10 mouse cellular contexts compared by ENCODE assay signal in the genomic region with DNA sequence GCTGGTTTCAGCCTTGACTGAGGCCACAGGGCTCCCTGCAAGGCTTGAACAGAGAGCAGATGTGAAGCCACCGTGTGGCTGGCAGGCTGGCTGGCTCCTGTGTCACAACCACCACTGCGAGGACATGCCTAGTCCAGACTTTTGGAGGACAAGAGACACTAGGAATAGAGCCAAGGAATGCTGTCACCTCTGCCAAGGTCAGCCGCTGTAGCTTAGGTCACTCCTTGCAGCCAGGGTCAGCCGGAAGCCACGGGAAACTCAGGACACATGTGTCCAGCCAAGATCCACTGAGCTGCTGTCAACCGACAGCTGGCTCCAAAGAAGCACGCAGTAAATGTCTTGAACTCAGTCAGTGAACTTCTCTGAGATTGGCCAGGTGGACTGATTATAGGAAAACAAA.
A peak's percentile ranks its signal among the peaks of the same experiment; 100 is the strongest.
DNase-seq lines count a peak whose midpoint lies in the region; ATAC-seq and TF ChIP-seq lines count a peak whose summit lies in the region.
"Had no signal": no experiment of that assay in that cellular context is flagged by ENCODE, and none has a peak within 500 bp of the region (broad histone marks: within the 10 kb centered on the region; RNA-seq: fewer than 3 reads in every experiment).

No protein-coding gene starts in this region.

- ATAC-seq in lung, postnatal 0 days = peak; percentile 67
- no peak for ATAC-seq in hindbrain, embryonic 11.5 days (ENCODE audit: low FRiP score)

- no peaks in the 10 kb centered on the region for H3K36me3 ChIP-seq in lung, postnatal 0 days (ENCODE audit: insufficient read depth, low read length)
- H3K36me3 ChIP-seq in hindbrain, embryonic 11.5 days (ENCODE audit: control insufficient read depth, insufficient read depth, low read length) = no peaks in the 10 kb centered on the region

- peak; percentile 30 for DNase-seq in embryo, embryonic 10 days (ENCODE audit: low spot score)
- DNase-seq in embryo, embryonic 11 days = no peak
- peak; percentile 32 for DNase-seq in gastrocnemius, postnatal 14 days
- DNase-seq in kidney, adult 18-20 months = peak; percentile 78
- peak; percentile 63 for DNase-seq in lung, postnatal 0 days (ENCODE audit: low spot score)
- DNase-seq in hindbrain, embryonic 11.5 days (ENCODE audit: low spot score) = no peak
- no peak for DNase-seq in right cerebral cortex, postnatal 10 days (ENCODE audit: low spot score in 2 of 2)
- no peak for DNase-seq in right cerebral cortex, adult 18-20 months
- DNase-seq: spleen, adult 18-20 months had no signal

- 36% methylated on average over 7 of the region's 7 CpGs for WGBS in lung, postnatal 0 days
- WGBS in hindbrain, embryonic 11.5 days = 65% methylated on average over 7 of the region's 7 CpGs

- no peak overlapping the region for H3K4me2 ChIP-seq in lung, postnatal 0 days (replicated peaks; ENCODE audit: low read depth, low read length)
- no peak overlapping the region for H3K4me2 ChIP-seq in hindbrain, embryonic 11.5 days (replicated peaks; ENCODE audit: low read depth, low read length)

- H3K9ac ChIP-seq in lung, postnatal 0 days (replicated peaks; ENCODE audit: low read depth) = no peak overlapping the region
- no peak overlapping the region for H3K9ac ChIP-seq in hindbrain, embryonic 11.5 days (ENCODE audit: low read depth, low read length)

- H3K4me3 ChIP-seq in lung, postnatal 0 days (ENCODE audit: low read depth, low read length) = no peak overlapping the region
- no peak overlapping the region for H3K4me3 ChIP-seq in hindbrain, embryonic 11.5 days (ENCODE audit: low read depth, low read length)
- H3K4me3 ChIP-seq: left cerebral cortex, adult 2 months had no signal

- no peaks in the 10 kb centered on the region for H3K9me3 ChIP-seq in lung, postnatal 0 days (ENCODE audit: low read length)
- no peaks in the 10 kb centered on the region for H3K9me3 ChIP-seq in hindbrain, embryonic 11.5 days (ENCODE audit: control insufficient read depth, low read length)

- no peak overlapping the region for H3K27ac ChIP-seq in lung, postnatal 0 days (ENCODE audit: low read length)
- H3K27ac ChIP-seq in hindbrain, embryonic 11.5 days (ENCODE audit: low read depth, low read length) = no peak overlapping the region
- H3K27ac ChIP-seq: left cerebral cortex, adult 2 months had no signal

- no peaks in the 10 kb centered on the region for H3K4me1 ChIP-seq in lung, postnatal 0 days (ENCODE audit: insufficient read depth, low read depth, low read length)
- no peaks in the 10 kb centered on the region for H3K4me1 ChIP-seq in hindbrain, embryonic 11.5 days (replicated peaks; ENCODE audit: control insufficient read depth, insufficient read depth, low read length)

- TF ChIP-seq EP300 in lung, postnatal 0 days (IDR thresholded peaks at IDR 0.05) = no peak

- TF ChIP-seq CTCF in lung, postnatal 0 days (IDR thresholded peaks at IDR 0.05) = no peak

- intact Hi-C loops in gastrocnemius, postnatal 14 days (cut with DNase I; ENCODE audit: low total_unique reads) = loop anchor here (5.0 to 10.0 kb wide), 2 partner anchors 111 to 287 kb away; no protein-coding TSS in a partner anchor

- 0 out of 2 replicates have a peak, but pooled peaks cover 3% of the 10 kb centered on the region for H3K27me3 ChIP-seq in lung, postnatal 0 days (replicated peaks; ENCODE audit: insufficient read depth, low read length)
- H3K27me3 ChIP-seq in hindbrain, embryonic 11.5 days (ENCODE audit: control insufficient read depth, insufficient read depth, low read length) = no peaks in the 10 kb centered on the region

Comparison
In these comparisons a context has a peak if more than half of its experiments do, and no peak if none do; other contexts are left out.
1. DNase-seq: peak in embryo, embryonic 10 days (single experiment), gastrocnemius, postnatal 14 days (single experiment), kidney, adult 18-20 months (single experiment) and lung, postnatal 0 days (single experiment); none in embryo, embryonic 11 days (single experiment), hindbrain, embryonic 11.5 days (single experiment), right cerebral cortex, postnatal 10 days (0 of 2) and right cerebral cortex, adult 18-20 months (single experiment).